Mouse (Mus musculus) E14TG2a.4 (cell line): ENCODE data around the gene Fen1.

Experiments used
- CTCF ChIP-seq: conservative IDR thresholded peaks from 2 replicates; pipeline ENCODE4 v1.5.1; 2014; ENCODE audit warnings: low read length
- NANOG ChIP-seq: IDR thresholded peaks from 2 replicates; pipeline ENCODE4 v1.6.1; 2014; ENCODE audit warnings: borderline replicate concordance, low read length, mixed read lengths
- POU5F1 ChIP-seq: IDR thresholded peaks from 2 replicates; pipeline ENCODE4 v1.6.1; 2014; ENCODE audit warnings: low read length, borderline replicate concordance

GRCm38 (mm10) chr19:10173844-10174539, 30.0 kb downstream of the Fen1 start:
- TF ChIP-seq CTCF (no peak), NANOG (no peak), POU5F1 (no peak)
